Mouse (Mus musculus): Measurements from ENCODE around the gene 1110008L16Rik.
"Not testable (repeated sequence)": the region's sequence is repeated elsewhere in the genome, so short reads cannot be mapped to it uniquely, and the experiment has no call there.

Gene 1110008L16Rik

DNA sequence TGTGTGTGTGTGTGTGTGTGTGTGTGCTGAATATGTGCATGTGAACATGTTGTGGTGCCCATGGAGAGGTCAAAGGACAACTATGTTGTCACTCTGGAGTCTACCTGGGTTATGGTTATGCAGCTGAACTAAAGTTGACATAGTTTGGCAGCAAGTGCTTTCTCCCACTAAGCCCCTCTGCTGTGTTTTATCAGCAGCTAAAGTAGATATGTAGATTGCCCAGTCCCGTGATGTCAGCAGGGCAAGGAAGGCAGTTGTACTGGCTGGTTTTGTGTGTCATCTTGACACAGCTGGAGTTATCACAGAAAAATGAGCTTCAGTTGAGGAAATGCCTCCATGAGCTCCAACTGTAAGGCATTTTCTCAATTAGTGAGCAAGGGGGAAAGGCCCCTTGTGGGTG is 43.7 kb downstream of the 1110008L16Rik start:
- DNase-seq (ENCODE audit: low spot score in 2 of 2) = not testable (repeated sequence)

DNA sequence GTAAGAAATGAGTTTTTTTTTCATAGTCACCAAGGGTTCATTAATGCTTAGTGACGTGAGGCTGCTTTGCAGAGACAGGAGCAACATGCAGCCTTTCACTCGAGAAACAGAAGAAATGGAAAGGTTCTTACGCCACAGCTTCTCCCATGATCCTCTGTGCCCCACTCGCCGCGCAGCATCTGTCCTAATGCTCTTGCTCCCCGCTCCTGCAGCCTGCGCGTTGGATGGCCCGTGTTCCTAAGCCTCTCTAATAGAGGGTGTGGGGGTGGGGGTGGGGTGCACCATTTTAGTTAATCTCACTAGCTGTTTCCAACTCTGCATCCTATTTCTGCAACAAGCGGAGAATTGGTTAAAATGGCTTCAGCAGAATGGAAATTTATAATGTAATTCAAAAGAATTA is 44.6 kb downstream of the 1110008L16Rik start:
- DNase-seq (ENCODE audit: low spot score in 2 of 2) = no peak

DNA sequence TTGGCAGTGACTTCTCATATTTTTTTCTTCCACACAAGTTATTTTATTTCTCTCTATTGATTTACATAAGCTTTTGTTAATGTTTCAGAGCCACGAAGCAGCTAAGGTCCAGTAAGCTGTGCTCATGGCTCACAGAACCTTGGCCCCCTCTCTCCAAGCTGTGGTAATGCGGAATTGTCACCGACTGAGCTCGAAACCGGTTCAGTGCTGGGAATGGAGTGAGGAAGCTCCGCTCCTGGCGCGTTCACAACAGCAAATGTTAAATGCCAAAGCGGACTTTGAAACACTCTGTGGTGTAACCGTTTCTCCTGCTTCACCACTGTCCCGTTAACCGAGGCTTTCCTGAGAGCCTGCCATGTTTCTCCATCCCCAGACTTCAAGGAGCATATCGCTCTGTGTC is 45.2 kb downstream of the 1110008L16Rik start:
- DNase-seq (ENCODE audit: low spot score in 2 of 2) = no peak

DNA sequence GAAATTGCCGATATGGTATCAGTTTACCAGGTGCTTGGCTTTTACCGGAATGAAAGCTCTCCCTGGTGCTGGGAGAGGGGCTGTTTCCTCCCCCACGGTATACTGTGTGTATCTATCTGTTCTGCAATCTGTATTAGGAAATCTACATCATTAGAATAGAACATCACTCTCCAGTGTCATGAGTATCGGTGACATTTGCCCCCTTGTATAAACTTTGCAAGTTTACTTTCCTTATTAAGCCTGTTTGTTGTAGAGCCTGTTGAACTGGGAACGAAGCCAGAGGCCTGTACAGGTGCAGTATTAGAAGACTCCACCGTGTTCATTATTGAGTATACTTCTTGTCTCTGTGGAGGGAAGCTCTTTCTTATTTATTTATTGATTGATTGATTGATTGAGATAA is 54.0 kb downstream of the 1110008L16Rik start:
- DNase-seq (ENCODE audit: low spot score in 2 of 2) = no peak

DNA sequence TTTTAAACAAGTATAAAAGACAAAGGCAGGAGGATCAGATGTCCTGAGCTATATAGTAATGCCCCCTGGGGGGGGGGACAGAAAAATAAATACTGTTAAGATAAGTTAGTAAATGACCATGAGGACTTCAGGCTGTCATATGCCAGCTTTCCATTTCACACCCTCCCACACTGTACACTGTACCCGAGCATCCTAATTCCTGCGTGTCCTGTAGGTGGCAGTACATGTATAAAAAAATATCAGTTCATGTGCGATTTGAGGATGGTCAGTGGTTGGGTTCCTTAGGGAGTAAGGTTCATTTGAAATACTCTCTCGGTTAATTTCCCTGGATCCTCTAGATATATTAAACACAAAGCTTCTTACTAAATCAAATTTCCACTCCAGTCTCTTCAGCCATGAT is 55.5 kb downstream of the 1110008L16Rik start:
- peak; percentile 19 to 39 for DNase-seq (ENCODE audit: low spot score in 2 of 2)

DNA sequence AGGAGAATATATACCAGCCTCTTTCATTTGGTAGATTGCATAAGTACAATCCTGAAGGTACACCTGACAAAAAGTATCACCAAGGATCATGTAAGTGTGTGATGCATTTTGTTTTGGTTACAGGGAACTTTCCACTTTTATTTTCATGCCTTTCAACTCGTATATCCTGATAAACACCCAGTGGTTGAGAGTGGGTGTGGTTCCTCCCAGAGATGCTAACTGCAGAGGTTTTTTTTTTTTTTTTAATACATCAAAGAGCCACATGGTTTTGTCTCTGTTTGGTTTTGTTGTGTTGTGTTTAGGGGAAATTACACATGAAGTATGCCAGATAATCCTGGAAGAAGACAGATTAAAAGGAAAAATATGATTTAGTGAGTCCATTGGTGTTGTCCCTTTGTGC is 57.9 kb downstream of the 1110008L16Rik start:
- no peak for DNase-seq (ENCODE audit: low spot score in 2 of 2)

DNA sequence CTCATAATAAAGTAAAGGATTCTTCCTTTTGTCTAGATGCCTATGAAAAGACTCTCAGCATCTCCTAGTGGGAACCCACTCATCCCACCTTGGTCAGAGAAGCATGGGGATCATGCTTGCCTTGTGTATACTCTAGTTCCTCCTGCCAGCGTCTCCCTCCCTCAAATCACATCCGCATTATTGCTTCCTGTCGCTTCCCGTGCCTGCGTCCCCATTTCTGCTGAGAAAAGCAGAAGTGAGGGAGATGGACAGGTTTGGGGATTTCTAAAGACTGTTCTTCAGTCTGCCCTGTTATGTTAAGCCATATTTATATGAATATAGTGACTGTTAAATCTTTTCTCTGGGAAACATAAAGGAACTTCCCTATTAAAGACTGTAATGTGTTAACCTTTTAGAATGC is 61.6 kb downstream of the 1110008L16Rik start:
- DNase-seq (ENCODE audit: low spot score in 2 of 2) = no peak

DNA sequence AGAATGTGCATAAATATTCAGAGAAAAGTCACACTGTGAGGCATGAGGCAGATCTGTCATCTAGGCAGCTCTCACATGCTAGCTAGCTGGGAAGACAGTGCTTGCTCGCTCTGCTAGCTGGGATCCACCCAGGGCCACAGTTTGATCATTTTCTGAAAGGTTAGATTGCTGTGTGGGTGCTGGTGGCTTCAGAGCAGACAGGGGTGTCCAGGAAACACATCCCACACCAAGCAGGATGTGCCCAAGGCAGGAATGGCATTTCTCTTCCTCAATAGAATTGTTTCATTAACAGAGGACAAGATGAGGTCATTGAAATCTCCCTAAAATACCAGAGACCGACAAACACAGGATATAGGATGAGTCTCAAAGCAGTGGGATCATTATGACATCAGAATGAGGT is 65.7 kb downstream of the 1110008L16Rik start:
- no peak for DNase-seq (ENCODE audit: low spot score in 2 of 2)

DNA sequence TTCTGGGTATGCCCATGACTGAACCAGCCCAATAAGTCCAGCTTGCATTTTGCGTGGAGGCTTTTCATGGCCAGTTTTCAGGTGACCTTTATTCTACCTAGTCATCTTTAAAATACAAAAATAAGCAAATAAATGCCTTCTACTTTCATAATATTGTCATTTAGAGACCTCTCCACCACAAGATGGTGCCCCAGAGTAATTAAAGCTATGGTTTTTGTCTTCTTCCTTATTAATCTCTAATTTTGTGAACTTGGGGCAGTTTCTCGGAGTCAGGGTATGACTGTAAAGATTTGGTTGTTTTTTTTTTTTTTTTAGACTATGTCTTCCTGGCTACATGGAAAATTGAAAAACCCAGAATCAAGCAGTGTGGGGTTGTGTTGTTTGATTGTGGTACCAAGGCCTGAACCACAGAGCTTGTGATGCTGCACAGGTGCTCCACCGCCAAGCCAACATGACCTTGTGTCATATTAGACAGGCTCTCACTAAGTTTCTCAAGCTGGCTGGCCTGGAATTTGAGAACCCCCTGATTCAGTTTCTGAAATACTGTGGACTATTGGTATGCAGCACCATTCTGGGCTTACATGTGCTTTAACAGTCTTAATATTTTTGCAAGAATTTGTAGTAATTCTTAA is 73.2 kb downstream of the 1110008L16Rik start:
- DNase-seq (ENCODE audit: low spot score in 2 of 2) = no peak

DNA sequence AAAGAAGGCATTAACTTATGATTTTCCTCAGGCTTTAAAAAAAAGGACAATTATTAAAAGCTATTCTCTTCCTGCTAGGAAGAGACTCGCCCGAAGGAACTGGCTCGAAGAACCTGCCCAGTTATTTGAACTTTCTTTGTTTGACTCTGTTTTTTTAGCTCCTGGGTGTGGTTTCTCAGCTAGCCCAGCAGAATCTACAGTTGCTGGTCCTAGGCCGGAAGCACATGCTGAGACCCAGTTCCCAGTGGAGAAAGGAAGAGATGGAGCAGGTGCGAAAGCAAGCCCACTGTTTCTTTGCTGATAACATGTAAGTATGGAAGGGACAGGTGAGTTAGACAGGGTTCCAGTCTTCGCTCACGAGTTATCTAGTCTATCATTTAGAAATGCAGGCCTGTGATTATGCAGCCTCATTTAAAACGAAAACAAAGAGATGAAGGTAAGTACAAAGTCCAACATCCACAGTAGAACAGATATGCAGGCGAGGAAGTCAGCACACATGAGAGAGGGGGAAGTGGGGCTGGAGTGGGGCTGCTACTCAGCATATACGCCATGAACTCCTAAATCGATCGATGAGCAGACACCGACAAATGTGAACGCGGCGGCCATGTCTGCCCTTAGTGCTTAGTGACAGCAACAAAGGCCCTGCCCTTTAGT is 77.7 kb downstream of the 1110008L16Rik start:
- no peak for DNase-seq (ENCODE audit: low spot score in 2 of 2)

DNA sequence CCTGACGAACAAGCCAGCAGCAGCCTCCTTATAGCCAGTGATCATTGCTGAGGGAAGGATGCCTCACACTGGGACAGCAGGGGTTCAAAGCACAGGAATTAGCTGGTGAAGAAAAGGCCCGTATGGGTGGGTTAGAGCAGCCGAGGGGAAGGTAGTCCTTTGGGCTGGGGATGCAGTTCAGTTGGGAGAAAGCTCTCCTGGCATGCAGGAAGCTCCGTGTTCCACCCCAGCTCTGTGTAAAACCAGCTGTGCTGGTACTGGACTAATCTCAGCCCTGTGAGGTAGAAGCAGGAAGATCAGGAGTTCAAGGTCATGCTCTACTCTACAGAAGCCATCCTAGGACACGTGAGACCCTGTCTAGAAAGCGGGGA is 78.2 kb downstream of the 1110008L16Rik start:
- DNase-seq (ENCODE audit: low spot score in 2 of 2) = no peak

DNA sequence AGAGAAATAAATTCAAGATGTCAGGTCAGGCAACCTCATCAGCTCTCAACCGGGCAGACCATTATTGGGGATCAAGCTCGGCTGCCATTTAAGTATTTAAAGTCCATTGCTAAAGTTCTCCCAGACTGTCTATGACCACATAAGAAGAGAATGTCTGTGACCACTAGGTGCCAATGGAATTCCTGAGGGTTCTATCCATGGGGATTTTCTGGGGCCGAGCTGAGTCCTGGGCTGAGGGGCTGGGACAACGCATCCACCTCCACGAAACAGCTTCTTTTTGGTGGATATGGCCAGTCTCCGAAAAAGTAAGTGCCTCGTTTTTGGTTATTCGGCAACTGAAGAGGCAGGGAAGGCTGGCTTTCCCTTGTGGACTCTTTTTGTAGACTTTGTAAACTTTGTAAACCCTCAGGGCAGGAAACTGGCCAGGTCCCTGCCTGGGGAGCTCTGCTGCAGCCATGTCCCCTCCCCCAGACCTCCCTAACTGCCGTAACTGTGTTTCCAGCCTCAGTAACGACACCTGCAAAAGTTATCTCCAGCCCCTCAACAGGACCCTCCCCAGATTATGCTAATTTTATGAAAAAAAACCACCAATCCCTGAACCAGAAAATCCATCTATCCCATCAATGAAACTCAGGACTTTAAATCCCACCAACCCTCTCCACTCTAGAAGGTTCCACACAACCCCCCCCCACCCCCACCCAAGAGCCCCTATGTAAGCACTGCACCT is 84.8 kb downstream of the 1110008L16Rik start, which contains the start of gene Psma6:
Gene Psma6 (plus strand): TSS at position 200 of the 727 bp plus-strand sequence.
- DNase-seq (ENCODE audit: low spot score in 2 of 2) = no peak

DNA sequence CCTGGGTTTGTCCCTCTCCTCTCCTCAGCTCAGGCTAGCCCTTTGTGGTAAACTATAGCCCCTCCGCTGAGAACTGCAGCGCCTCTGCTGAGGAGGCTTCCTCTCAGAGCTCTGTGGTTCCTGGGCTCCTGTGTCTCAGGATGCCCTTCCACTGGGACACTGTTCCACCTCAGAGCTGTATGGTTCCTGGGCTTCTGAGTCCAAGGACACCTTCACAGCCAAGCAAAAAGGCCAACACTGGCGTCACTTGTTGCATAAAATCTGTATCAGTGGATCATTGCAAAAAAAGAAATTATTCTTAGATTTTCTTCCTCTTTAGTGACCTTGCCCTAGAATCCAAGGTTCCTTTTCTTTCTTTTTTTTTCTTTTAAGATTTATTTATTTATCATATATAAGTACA is 85.4 kb downstream of the 1110008L16Rik start:
- no peak for DNase-seq (ENCODE audit: low spot score in 2 of 2)

DNA sequence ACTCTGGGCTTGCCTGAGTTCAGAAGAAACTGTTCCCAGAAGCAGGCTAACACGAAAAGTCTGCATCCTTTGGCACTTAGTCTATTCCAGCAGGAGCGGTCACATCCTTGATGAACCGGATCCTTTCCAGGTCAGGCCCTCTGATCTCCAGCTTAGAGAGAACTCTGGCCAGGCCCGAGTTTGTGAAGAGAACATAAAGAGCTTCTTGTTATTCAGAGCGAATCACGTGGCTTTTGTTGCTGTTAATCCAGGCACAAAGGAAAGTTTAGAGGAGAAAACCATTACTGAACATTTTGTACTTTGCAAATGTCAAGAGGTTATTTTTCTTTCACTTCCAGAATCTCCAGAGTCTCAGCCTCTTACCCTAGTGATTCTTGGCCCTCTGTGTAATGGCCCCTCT is 86.6 kb downstream of the 1110008L16Rik start:
- no peak for DNase-seq (ENCODE audit: low spot score in 2 of 2)

DNA sequence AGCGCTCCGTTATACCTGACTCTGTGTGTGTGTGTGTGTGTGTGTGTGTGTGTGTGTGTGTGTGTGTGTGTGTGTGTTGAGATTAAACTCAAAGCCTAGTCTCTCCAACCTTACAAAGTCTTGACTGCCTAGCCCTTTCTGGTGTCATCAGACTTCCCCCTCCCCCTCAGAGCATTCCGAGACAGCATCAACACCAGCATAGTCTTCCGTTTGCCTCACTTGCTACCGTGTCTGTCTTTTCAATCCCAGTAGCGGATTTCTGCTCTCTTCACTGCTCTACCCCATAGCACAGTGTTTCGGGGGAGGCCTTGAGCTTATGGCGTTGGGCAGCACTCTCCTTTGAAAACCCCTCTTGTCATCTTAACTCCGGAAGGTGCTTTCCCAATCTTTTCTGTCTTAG is 87.1 kb downstream of the 1110008L16Rik start:
- no peak for DNase-seq (ENCODE audit: low spot score in 2 of 2)

DNA sequence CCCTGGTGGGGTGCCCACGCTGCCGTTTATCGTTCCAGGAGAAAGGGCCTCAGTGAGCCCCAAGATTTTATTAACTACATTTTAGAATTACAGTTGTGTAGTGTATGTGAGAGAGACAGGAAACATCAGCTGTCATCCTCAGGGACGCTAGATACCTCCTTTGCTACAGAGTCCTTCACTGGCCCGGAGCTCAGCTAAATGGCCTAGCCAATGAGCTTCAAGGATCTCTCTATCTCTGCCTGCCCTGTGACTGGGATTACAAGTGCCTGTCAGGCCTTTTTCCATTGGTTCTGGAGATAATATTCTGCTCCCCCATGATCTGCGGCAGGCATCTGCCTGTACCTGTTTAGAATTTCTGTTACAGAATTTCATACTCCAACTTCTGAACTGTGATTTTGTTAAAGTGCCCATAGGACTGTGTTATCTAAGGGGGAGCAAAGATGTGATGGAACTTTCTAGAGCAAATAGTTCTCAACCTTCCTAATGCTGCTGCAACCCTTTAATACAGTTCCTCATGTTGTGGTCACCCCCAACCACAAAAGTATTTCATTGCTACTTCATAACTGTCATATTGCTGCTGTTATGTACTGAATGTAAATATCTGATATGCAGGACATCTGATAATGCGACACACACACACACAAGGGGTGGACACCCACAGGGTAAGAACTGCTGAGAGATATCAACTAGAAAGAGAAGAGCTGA is 87.9 kb downstream of the 1110008L16Rik start:
- DNase-seq (ENCODE audit: low spot score in 2 of 2) = no peak

DNA sequence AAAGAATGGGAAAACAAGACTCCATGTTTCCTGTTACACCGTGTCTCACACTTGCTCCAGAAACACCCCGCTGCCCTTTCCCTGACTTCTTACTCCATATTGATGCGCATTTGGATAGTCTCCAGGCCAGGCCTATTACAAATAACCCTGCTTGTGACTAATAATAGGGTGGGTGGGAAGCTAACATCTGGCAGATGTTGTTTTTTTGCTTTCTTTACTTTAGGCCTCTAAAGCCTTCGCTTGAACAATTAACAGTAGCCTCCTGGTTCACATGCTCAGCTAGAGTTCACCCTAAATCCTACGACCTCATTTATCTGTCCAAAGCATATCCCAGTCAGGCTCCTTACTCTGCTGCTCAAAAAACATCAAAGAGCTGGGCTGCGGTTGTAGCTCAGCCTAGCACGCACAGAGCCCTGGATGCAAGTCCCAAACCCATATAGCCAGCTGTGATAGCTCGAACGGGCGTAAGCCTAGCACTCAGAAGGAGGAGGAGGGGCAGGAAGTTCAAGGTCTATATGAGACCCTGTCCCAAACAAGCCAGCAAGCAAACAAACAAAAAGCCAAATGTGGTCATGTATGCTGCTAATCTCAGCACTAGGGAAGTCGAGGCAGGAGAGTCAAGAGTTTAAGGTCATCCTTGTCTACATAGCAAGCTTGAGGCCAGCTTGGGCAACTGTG is 88.5 kb downstream of the 1110008L16Rik start:
- DNase-seq (ENCODE audit: low spot score in 2 of 2) = no peak

DNA sequence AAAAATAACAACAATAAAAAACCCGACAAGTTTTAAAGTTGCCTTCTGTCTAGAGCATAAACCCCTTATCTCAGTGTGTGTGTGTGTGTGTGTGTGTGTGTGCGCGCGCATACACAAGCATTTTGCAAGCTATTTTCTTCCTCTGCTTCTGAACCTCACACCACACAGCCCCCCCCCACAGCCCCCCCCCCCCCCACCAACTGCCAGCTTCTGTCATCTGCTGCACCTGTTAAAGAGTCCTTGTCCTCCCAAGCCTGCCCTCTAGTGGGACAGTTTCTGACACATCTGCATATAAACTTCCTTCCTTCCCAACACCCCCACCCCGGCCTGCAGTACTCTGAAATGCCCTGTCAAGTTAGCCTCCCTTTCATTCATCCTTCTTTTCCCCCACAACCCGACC is 89.1 kb downstream of the 1110008L16Rik start:
- DNase-seq (ENCODE audit: low spot score in 2 of 2) = peak; percentile 36 to 75

DNA sequence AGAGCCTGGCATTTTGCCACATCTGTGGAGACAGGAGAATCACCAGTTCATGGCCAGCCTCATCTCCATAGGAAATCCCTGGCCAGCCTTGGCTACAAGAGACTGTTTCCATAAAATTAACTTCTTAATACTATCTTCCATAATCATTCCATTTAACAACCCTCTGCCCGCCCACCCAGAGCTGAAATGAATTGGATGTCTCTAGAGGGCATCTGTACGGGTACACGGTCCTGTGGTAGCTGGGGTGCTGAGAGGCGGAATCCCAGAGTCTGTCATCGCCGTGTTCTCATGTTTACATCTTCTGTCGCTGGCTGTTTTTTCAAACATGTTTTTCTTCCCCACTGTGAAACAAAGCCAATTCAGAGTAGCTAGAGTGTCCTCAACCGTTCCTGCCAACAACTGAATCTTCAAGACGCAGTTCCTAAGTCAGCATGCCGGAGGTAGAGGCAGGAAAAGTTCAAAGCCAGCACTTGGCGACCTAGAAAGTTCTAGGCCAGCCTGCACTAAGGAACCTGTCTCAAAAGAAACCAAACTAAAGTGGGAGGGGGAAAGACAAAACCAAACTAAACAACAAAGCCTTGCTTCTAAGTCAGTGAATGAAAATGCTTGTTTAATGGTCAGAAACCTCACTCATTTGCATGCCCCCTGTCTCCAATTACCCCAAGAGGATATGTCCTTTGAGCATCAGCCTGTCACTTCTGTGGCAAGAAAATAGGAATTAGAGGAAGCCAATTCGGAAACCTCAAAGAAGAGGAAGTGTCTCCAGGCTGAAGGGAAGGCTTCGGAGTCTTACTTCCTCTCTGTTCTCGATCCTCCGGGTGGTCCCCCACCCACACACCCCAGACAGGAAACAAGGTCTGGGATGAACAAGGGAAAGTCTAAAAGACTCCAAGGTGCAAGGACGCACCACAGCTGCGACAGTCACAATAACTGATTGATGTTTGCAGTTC is 90.0 kb downstream of the 1110008L16Rik start:
- DNase-seq (ENCODE audit: low spot score in 2 of 2) = peak in 1 of 2 experiments; percentile 41

DNA sequence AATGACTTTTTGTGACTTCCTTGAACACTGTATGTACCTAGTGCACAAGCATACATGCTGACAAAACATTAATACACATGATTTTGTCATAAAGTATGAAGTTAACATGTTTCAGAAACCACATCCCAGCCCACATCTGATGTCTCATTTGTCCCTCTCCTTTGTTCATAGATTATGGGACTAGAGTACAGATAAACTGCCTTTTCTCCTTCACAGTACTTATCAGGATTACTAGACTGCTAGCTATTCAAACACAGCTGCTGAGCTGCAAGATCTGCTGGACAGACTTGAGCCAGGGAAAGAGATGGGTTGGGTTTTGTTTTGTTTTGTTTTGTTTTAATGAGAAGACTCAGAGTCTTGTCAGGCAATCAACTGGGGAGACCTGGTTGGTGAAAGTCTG is 92.7 kb downstream of the 1110008L16Rik start:
- no peak for DNase-seq (ENCODE audit: low spot score in 2 of 2)
